Mouse (Mus musculus): ENCODE measurements around the gene Phldb2.
A peak's percentile ranks its signal among the peaks of the same experiment; 100 is the strongest.

Phldb2 gene

DNA sequence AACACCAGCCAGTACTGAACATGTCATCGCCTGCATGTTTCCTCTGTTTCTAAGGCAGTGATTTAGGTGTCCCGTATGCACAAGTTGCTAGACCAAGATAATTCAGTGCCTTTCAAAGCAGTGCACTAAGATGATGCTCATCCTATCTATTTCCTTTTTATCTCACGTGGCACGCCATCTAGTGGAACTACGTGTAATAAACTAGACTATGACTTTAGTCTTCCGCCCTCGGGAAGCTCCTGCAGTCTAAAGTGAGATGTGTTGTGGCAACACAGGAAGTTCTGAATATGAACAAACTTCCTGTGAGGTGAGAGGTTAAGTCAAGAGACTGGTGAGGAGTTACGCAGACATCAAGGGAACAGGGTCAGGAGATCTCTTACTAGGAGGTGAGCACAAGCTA lies 166.8 kb downstream of the Phldb2 start:
- no peak for DNase-seq

- no peak for DNase-seq
Measured at GRCm38 (mm10) chr16:45780001-45780400, 173.4 kb downstream of the Phldb2 start.

DNA sequence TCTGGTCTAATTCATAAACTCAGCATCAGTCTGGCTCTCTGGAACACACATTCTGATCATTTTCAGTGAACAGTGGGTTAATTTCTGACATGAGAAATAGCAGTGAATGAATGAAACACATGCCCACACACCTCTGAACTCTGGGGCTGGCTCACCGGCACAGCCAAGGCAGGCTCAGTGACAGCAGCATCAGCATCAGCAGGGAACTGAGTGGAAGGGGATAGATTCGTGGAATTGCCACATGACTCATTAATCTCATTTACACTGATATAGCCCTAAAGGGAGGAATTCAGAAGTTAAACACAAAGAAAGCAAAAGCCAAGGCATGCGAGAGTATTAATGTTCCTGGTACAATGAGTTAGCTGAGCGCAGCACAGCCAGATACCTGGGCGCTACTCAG lies 178.6 kb downstream of the Phldb2 start:
- DNase-seq, result no peak

GRCm38 (mm10) chr16:45770914-45771313 lies 182.5 kb downstream of the Phldb2 start:
- no peak for DNase-seq

- no peak for DNase-seq
Measured at GRCm38 (mm10) chr16:45767853-45768640, 185.4 kb downstream of the Phldb2 start.

DNA sequence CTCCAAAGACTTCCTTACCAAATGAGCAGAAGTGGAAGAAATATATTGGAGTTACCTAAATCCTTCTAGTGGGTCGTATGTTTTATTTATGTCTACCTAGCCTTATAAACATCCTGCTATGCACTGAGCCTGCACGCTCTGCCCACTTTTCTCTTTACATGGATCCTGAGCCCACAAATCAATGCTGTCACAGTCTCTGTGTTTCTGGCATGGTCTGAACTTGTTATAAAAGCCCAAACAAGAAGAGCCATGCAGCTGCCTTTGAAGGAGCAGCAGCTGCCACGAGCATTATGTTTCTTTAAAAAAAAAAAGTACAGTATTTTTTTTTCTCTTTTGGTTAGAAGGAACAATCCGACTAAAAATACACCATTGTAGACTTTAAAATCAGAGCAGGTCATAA lies 186.0 kb downstream of the Phldb2 start:
- DNase-seq, result no peak

- no peak for DNase-seq
Measured at GRCm38 (mm10) chr16:45765801-45766494, 187.4 kb downstream of the Phldb2 start.

GRCm38 (mm10) chr16:45765102-45765501 lies 188.3 kb downstream of the Phldb2 start:
- DNase-seq, result no peak

DNA sequence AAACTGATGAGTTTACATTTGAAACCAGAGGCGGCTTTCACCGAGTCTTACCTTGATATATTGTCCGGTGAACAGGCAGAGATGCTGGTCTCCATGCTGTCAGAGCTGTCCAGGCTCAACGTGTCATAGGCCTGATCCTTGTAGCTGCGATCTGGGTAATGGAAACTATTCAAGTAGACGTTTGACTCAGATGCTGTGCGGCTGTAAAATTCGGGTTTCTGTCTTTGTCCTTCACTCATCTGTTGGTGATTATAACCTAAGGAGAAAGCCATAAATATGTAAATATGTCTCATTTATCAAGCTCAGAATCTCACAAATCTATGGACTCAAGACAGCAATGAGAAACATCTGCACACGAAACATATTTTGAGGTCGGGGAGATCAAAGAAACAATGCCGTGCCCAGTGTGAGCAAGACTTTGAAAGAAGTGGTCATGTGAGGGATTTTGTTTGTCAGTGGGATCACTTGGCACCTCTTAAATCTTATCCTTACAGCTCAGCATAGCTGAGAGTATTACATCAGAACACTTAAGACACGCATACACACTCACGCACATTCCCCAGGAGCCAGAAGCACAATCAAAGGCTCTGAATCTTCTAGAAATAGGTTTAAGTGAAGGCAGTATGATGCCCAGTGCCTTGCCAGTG lies 190.4 kb downstream of the Phldb2 start:
- no peak for DNase-seq

- no peak for DNase-seq
Measured at GRCm38 (mm10) chr16:45761425-45761824, 192.0 kb downstream of the Phldb2 start.

- DNase-seq, result no peak
Measured at GRCm38 (mm10) chr16:45758726-45759269, 194.6 kb downstream of the Phldb2 start.

GRCm38 (mm10) chr16:45757421-45758078 lies 195.8 kb downstream of the Phldb2 start:
- peak; percentile 45 for DNase-seq

DNA sequence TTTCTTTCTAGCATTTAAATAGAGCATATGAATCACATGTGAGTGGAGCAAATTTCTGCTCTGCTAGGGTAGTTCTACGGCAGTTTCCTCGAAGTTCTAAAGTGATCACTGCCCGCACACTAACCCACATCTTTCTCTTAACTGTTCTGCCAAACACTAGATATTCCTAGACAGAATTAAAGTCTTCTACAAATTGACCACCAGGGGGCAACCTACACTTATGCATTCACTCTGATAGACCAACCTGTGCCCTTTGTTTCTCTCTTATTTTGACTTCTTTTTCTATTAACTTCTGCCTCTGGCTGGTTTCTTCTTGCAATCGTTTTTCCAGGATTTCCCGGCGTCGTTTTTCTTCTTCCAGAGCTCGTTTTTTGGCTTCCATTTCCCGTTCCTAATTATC lies 196.5 kb downstream of the Phldb2 start:
- no peak for DNase-seq

DNA sequence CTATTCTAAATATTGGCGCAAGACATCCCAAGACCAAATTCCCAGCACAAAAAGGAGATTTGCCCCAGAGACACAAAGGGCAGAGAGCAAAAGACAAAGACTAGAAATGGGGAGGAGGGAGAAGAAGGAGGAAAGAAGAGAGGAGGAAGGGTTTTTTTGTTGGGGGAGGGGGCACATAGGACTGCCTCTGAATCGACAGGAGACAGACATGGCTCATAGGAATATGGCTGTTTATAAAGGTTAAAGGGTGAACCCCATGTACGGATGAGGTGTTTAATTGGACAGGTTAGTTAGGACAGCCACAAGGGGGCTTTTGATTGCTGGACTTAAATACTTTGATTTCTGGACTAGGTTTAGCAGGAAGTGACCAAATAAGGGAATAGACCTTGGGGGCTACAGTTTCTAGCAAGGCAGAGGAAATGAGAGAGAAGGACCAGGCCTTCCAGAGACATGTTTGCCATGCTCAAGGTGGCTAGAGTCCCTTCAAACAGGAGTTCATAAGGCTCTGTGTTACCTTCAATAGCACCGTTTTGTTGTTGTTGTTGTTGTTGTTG lies 209.7 kb downstream of the Phldb2 start:
- no peak for DNase-seq

DNA sequence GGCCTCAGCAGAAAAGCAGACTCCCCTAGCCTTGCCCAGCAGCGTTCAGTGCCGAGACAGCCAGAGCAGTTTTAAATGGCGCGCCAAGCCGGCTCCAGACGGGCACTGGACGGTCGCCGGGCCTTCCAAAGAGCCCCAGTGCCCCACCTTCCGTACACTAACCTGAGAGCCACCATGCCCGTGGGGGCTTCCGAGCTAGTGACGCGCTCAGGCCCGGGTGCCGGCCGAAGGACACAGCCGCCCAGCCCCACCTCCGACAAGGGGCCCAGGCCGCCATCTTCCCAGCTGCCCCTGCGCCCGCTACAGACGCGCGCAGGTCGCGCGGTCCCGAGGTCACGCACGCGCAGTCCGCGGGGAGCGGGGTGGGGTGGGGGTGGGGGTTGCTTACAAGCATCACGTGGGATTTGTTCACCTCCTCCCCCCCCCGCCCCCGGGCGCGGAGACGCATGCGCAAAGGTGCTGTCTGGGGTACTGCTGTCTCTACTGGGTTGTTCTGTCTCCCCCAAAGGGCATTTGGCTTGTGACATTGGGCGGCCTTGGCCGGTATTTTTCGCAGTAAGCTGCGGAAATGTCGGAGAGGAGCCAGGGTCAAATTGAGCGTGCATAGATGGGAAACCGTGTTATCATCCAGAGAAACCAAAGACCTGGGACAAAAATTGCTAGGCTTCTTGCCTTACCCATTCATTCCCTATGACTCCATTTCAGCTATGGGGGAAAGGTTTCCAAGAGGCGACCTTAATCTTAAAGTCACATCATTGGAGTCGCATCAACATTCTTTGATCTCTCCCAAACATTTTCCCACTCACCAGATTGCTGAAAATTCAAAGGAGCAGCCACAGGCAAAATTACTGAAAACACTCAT lies 210.6 kb downstream of the Phldb2 start, which contains the start of gene Abhd10:
TSS of gene Abhd10 (minus strand) at position 341 of the 862 bp plus-strand sequence.
- DNase-seq, result peak; percentile 96

- DNase-seq, result no peak
Measured at GRCm38 (mm10) chr16:45737880-45738279, 215.5 kb downstream of the Phldb2 start.

DNA sequence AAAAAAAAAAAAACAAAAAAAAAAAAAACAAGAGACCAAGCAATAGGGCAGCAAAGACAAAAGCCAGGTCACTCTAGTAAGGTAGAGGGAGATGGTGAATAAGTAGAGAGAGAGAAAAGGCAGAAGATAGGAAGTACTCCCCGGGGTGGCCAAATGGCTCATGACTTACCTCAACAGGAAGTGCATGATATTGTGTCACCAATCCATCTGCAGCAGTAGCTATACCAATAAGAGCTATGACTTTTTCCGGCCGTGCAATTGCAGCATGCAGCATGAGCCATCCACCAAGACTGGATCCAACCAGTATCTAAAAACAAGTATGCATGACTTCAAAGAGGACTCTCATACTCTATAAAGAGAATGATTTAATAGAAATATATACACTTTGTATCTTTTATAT lies 216.7 kb downstream of the Phldb2 start:
- no peak for DNase-seq

DNA sequence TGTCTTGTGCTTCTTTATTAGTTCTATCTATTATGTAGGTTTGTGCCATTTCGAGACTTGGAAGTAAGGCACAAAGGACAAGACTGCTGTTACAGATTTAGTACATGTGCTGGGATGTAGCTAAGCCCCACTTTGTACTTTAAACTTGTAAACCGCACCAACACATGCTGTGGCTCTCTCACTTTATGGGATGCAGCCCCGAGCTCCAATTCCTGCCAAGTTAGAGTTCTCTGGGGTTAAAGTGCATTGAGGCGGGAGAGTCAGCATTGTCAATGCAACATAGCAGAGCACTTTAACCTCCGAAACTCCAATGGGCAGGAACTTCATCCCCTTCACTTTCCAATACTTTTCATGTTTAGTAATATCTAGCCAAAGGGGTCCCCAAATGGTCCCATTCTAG lies 224.2 kb downstream of the Phldb2 start:
- DNase-seq, result peak; percentile 43

DNA sequence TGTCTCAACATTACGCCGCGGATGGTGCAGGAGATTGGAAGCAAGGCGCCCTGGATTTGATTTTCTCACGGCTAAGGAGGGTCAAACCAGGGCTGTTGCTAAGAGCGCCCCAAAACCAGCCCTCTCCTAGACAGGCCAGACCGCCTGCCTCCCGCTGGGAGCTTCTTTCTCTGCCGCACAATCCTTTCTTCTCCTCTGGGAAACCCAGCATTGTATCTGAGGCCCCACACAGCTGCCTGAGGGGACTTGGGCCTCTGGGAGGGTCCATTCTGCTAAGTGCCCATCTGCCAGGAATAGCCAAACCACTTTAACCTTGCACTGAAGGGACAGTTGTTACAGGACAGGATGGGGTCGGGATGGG lies 228.7 kb downstream of the Phldb2 start:
- DNase-seq, result no peak

- DNase-seq, result no peak
Measured at GRCm38 (mm10) chr16:45724061-45724741, 229.2 kb downstream of the Phldb2 start, which contains the start of gene Tagln3. Gene Tagln3, minus strand, starts transcription at chr16:45724608.
